Mouse (Mus musculus): ENCODE data around the gene Mdga1. TPM values are rescaled to one million over a fixed set of nuclear protein-coding genes. Genes with fewer than 3 reads are reported as not detected.

Mdga1 gene
- polyA plus RNA-seq, 1 experiment from 2014 or later = 3.8 TPM

DNA sequence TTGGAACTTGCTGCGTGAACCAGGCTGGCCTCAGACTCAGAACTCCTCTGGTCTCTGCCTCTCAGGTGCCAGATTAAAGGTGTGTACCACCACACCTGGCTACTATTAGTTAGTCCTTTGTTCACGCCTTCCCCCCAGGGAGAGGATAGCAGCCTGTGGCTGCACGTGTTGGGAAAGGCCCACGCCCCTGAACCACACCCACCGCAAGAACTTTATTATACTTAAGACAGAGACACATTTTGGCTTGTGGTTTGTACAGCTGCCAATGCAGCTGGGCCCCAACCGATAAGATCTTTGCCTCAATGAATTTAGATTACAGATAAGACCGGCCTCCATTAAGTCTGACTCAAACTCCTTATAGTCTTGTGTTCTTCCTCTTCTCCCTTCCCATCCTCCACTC is 10.0 kb upstream of the Mdga1 start:
- ATAC-seq (ENCODE audit: insufficient number of reproducible peaks, low FRiP score, low TSS enrichment, low read depth) = peak; percentile 50; the same call in 1 of the 2 replicates
- H3K27ac ChIP-seq (replicated peaks) = no peak overlapping the region
- 32% methylated on average over 7 of the region's 7 CpGs for WGBS

DNA sequence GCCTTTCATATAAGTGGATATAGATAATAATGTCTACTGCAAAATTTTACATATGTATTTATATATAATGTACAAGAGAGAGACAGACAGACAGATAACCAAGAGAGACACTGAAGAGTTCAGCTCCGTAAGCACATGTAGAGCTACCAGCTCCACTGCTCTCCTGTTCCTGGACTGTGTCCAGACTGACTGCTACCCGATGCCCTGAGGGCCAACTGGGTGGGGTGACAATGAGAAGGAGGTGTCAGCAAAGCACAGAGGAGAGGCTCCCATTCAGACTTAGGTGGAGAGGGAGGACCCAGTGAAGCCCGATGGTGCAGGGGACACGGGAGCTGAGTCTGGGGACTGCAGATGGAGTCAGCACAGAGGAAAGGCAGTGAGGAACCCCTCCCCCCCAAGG is 9.1 kb upstream of the Mdga1 start:
- H3K9ac ChIP-seq = no peak overlapping the region
- H3K4me2 ChIP-seq (replicated peaks) = no peak overlapping the region
- no peak for ATAC-seq (ENCODE audit: insufficient number of reproducible peaks, low FRiP score, low TSS enrichment, low read depth)
- no peaks in the 10 kb centered on the region for H3K36me3 ChIP-seq
- no peak overlapping the region; the same call in 1 of the 2 replicates for H3K27ac ChIP-seq (replicated peaks)
- H3K9me3 ChIP-seq (replicated peaks) = no peaks in the 10 kb centered on the region
- no peaks in the 10 kb centered on the region for H3K27me3 ChIP-seq
- 32% methylated on average over 4 of the region's 4 CpGs for WGBS
- no peak overlapping the region for H3K4me3 ChIP-seq (replicated peaks)
- H3K4me1 ChIP-seq = peaks cover 28% of the 10 kb centered on the region

More for the DNA sequence above, 10.0 kb upstream of the Mdga1 start:
- Histone ChIP-seq H3K27me3 (no peaks in the 10 kb centered on the region), H3K36me3 (no peaks in the 10 kb centered on the region), H3K9ac (no peak overlapping the region), H3K4me1 (peaks cover 28% of the 10 kb centered on the region), H3K9me3 (replicated peaks) (no peaks in the 10 kb centered on the region), H3K4me2 (replicated peaks) (no peak overlapping the region), H3K4me3 (replicated peaks) (no peak overlapping the region)

DNA sequence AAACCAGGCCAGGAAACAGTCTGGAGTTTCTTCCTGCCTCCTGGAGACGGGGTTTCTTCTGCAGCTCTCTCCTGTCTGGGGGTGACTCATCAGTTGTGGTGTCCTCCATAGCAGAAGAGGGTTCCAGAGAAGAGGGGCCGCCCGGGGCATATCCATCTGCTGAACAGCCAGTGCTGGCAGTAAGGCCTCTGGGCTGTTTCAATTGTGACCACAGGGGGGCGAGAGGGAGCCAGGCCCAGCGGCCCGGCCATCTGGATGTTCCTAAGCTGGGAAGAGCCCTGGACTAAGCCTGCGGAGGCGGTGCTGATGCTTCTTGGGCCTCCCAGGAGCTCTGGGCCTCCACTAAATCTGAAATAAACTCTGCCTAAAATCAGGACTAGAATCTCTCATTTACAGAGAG is 5.8 kb upstream of the Mdga1 start:
- 3% methylated on average over 8 of the region's 8 CpGs for WGBS
- peak; percentile 42 for ATAC-seq (ENCODE audit: insufficient number of reproducible peaks, low FRiP score, low TSS enrichment, low read depth)

DNA sequence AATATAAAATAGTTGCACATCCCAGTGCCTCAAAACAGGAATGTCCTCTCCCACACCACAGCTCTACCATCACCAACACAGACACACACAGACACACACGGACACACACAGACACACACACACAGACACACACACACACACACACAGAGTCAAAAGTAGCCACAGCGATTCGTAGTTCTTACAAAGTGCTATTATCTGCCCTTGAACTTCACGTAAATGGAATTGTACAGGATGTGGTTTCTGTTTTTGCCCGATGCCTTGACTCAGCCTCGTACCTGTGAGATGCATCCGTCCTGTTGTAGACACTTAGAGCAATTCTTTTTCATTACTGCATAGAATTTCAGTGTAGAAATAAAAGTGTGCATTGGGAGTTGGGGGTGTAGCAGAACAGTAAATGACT is 3.3 kb upstream of the Mdga1 start:
- H3K36me3 ChIP-seq = no peaks in the 10 kb centered on the region
- H3K27me3 ChIP-seq = peaks cover 10% of the 10 kb centered on the region; the same call in 1 of the 2 replicates
- no peak overlapping the region for H3K4me3 ChIP-seq (replicated peaks)
- H3K4me1 ChIP-seq = peaks cover 15% of the 10 kb centered on the region
- no peaks in the 10 kb centered on the region for H3K9me3 ChIP-seq (replicated peaks)
- no peak for ATAC-seq (ENCODE audit: insufficient number of reproducible peaks, low FRiP score, low TSS enrichment, low read depth)
- WGBS = 88% methylated on average over 7 of the region's 7 CpGs
- no peak overlapping the region for H3K9ac ChIP-seq
- no peak overlapping the region for H3K27ac ChIP-seq (replicated peaks)
- no peak overlapping the region for H3K4me2 ChIP-seq (replicated peaks)

More for the DNA sequence above, 5.8 kb upstream of the Mdga1 start:
- Histone ChIP-seq H3K9me3 (replicated peaks) (no peaks in the 10 kb centered on the region), H3K4me1 (peaks cover 28% of the 10 kb centered on the region), H3K4me3 (replicated peaks) (no peak overlapping the region), H3K27ac (replicated peaks) (no peak overlapping the region), H3K27me3 (0 out of 2 replicates have a peak, but pooled peaks cover 7% of the 10 kb centered on the region), H3K9ac (no peak overlapping the region), H3K4me2 (replicated peaks) (no peak overlapping the region), H3K36me3 (no peaks in the 10 kb centered on the region)

DNA sequence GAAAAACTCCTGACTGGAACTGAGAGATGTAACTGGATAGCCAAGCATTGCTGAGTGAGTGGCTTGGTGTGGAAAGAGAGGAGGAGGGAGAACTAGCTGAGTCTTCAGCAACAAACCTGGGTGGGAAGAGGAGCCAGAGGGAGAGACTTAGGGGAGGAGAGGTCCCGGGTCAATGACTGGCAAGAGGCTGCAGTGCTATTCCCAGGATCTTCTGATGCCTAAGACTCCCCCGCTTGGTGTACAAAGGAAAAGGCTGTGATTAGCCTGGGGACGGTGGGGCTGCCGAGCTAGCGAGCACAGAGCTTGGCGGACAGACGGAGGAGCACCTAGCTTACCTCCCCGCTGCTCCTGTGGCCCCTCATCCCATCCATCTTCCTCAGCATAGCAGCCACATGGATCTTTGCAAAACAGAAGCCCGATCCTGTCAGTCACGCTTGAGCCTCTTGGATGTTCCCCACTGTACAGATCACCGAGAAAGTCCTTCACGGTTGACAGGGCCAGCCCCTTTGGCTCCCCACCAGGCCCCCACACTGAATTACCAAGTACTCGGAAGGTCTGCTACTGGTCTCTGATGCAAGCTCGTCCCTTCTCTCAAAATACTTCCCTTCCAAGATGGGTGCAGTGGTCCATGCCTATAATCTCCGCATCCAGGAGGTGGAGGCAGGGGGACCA is 2.0 kb upstream of the Mdga1 start:
- WGBS = 32% methylated on average over 15 of the region's 15 CpGs
- Histone ChIP-seq H3K4me3 (replicated peaks) (no peak overlapping the region), H3K27me3 (peaks cover 10% of the 10 kb centered on the region; the same call in 1 of the 2 replicates), H3K36me3 (no peaks in the 10 kb centered on the region), H3K4me2 (replicated peaks) (no peak overlapping the region), H3K9ac (no peak overlapping the region), H3K27ac (replicated peaks) (no peak overlapping the region), H3K9me3 (replicated peaks) (no peaks in the 10 kb centered on the region), H3K4me1 (peaks cover 15% of the 10 kb centered on the region)
- no peak for ATAC-seq (ENCODE audit: insufficient number of reproducible peaks, low FRiP score, low TSS enrichment, low read depth)

DNA sequence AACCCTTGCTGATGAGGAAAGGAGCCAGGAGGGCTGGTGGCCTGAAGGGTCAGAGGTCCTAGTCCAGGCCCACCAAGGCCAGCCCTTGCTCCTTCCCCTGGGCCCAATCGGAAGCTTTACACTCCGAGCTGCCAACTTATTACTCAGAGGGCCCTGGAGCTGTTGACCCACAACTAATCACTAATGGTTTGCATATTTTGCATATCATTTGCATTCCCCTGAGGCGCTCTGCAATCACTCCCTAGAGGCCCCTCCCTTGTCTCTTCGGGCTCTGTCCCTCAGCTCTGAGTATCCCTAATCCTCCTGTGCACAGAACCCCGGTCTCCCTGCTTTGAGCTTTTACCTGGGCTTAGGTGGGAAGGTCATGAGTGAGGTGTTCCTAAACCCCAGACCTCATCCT is 4.4 kb downstream of the Mdga1 start:
- H3K36me3 ChIP-seq = no peaks in the 10 kb centered on the region
- WGBS = 16% methylated on average over 5 of the region's 5 CpGs
- peaks cover 12% of the 10 kb centered on the region for H3K27me3 ChIP-seq
- no peak overlapping the region for H3K9ac ChIP-seq
- no peaks in the 10 kb centered on the region for H3K9me3 ChIP-seq (replicated peaks)
- no peak overlapping the region for H3K4me2 ChIP-seq (replicated peaks)
- H3K4me3 ChIP-seq (replicated peaks) = no peak overlapping the region
- H3K4me1 ChIP-seq = peaks cover 24% of the 10 kb centered on the region
- no peak for ATAC-seq (ENCODE audit: insufficient number of reproducible peaks, low FRiP score, low TSS enrichment, low read depth)
- H3K27ac ChIP-seq (replicated peaks) = no peak overlapping the region

DNA sequence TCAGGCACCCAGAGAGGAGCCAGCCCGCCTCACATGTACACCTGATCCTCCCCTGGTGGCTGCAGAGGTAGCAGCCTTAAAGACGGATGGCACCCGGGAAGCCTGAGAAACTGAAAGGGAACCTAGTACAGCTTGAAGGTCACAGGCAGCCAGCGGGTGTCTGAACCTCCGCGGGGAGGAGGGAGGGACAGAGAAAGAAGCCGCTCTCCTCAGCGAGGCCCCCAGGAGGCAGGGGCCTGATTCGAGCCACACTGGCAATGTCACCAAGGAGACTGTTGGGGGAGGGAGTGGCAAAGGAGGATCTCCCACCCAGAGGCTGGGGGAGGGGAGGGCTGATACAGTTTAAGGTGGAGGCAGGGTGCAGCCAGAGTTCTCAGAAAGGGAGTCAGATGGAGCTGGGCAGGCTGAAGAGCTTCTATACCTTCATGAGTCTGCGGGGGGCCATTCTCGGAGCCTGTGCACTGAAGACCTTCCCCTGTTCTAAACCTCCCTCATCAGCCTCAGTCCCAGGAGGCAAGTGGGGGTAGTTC is 6.1 kb downstream of the Mdga1 start:
- no peaks in the 10 kb centered on the region for H3K36me3 ChIP-seq

DNA sequence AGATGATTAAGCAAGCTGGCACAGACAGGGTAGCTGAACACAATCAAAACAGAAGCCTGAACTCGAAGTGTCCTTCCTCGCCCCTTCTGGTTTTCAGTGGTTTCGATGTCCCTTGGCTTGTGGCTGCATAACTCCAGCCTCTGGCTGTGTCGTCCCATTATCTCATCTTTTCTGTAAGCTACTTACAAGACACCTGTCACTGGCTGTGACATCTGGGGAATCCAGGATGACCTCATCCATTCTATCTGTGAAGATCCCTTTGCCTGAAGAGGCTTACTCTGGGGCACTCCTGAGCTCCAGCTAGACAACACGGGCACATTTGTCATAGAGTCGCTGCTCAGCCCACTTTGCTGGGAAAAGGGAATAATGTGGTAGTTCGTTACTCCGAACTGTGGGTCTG is 14.0 kb downstream of the Mdga1 start:
- H3K4me3 ChIP-seq (replicated peaks) = no peak overlapping the region
- no peak overlapping the region for H3K27ac ChIP-seq (replicated peaks)
- H3K9ac ChIP-seq = no peak overlapping the region
- no peaks in the 10 kb centered on the region for H3K9me3 ChIP-seq (replicated peaks)
- no peaks in the 10 kb centered on the region for H3K27me3 ChIP-seq
- ATAC-seq (ENCODE audit: insufficient number of reproducible peaks, low FRiP score, low TSS enrichment, low read depth) = no peak
- 56% methylated on average over 8 of the region's 8 CpGs for WGBS
- H3K36me3 ChIP-seq = no peaks in the 10 kb centered on the region
- 0 out of 2 replicates have a peak, but pooled peaks cover 4% of the 10 kb centered on the region for H3K4me1 ChIP-seq
- no peak overlapping the region for H3K4me2 ChIP-seq (replicated peaks)

More for the DNA sequence above, 6.1 kb downstream of the Mdga1 start:
- H3K4me2 ChIP-seq (replicated peaks) = peak overlapping the region; percentile 45
- peaks cover 24% of the 10 kb centered on the region for H3K4me1 ChIP-seq
- peaks cover 9% of the 10 kb centered on the region for H3K27me3 ChIP-seq
- 6% methylated on average over 11 of the region's 11 CpGs for WGBS
- H3K27ac ChIP-seq (replicated peaks) = no peak overlapping the region
- peak overlapping the region; percentile 21 for H3K4me3 ChIP-seq (replicated peaks)
- no peak for ATAC-seq (ENCODE audit: insufficient number of reproducible peaks, low FRiP score, low TSS enrichment, low read depth)
- no peaks in the 10 kb centered on the region for H3K9me3 ChIP-seq (replicated peaks)
- no peak overlapping the region for H3K9ac ChIP-seq

DNA sequence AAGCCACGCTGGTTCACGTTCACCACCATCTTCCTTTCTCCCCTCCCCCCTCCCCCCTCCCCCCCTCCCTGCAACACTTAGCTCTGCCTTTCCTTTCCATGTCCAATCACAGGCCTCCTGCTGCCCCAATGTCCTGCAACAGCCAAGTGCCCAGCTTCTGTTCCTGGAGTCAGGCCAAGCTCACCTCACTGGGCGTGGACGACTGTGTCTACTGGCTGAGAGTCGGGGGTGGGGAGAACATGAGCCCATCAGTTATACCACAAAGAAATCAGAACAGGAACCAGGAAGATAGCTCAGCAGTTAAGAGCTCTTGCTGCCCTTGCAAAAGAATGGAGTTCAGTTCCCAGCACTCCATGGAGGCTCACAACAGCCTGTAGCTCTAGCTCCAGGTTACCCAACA is 15.6 kb downstream of the Mdga1 start:
- Histone ChIP-seq H3K27me3 (no peaks in the 10 kb centered on the region), H3K9ac (no peak overlapping the region), H3K4me2 (replicated peaks) (no peak overlapping the region), H3K4me1 (0 out of 2 replicates have a peak, but pooled peaks cover 4% of the 10 kb centered on the region), H3K9me3 (replicated peaks) (no peaks in the 10 kb centered on the region), H3K4me3 (replicated peaks) (no peak overlapping the region), H3K27ac (replicated peaks) (no peak overlapping the region), H3K36me3 (no peaks in the 10 kb centered on the region)
- no peak; the same call in 1 of the 2 replicates for ATAC-seq (ENCODE audit: insufficient number of reproducible peaks, low FRiP score, low TSS enrichment, low read depth)
- WGBS = 85% methylated on average over 5 of the region's 5 CpGs

DNA sequence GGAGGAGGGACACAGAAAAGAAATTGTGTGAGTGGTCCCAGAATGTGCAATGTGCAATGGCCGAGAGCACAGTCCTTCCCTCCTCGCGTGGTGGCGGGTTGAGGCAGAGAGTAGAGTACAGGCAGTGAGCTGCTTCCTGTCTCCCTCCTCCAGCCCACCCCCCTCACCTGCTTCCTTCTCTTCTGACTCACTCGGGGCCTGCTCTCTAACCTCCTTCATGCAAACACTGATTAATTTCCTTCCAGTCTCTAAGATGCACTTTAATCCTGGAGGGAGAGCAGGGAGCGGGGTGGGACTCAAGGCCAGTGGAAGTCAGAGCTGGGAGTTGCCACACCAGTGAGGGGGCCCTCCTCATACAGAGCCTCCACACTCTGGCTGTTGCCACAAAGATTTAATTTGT is 18.8 kb downstream of the Mdga1 start:
- 38% methylated on average over 6 of the region's 6 CpGs for WGBS
- H3K4me2 ChIP-seq (replicated peaks) = no peak overlapping the region
- no peak for ATAC-seq (ENCODE audit: insufficient number of reproducible peaks, low FRiP score, low TSS enrichment, low read depth)

DNA sequence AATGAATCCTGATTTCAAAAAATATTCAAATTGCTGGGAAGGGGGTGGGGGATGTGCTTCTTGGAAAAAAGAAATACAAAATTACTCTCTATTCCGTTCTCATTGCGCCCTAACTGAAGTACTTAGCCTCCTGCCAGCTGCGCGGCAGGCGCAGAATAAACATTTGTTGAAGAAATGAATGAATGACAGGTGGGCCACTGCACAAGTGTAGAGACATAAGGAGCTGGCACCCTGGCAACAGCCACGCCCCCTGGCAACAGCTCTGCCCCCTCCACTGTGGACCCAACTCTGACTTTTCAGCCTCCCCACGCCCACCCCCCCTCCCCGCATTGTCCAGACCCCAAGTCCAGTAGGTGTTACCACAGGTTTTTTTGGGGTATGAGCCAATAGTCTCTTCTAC is 19.3 kb downstream of the Mdga1 start:
- H3K9me3 ChIP-seq (replicated peaks) = no peaks in the 10 kb centered on the region
- no peaks in the 10 kb centered on the region for H3K36me3 ChIP-seq
- H3K4me1 ChIP-seq = 0 out of 2 replicates have a peak, but pooled peaks cover 4% of the 10 kb centered on the region
- no peak overlapping the region for H3K9ac ChIP-seq
- no peak overlapping the region for H3K4me2 ChIP-seq (replicated peaks)
- no peak overlapping the region for H3K27ac ChIP-seq (replicated peaks)
- H3K4me3 ChIP-seq (replicated peaks) = no peak overlapping the region
- ATAC-seq (ENCODE audit: insufficient number of reproducible peaks, low FRiP score, low TSS enrichment, low read depth) = no peak
- WGBS = 76% methylated on average over 8 of the region's 8 CpGs
- H3K27me3 ChIP-seq = no peaks in the 10 kb centered on the region

More for the DNA sequence above, 18.8 kb downstream of the Mdga1 start:
- Histone ChIP-seq H3K27ac (replicated peaks) (no peak overlapping the region), H3K4me1 (0 out of 2 replicates have a peak, but pooled peaks cover 4% of the 10 kb centered on the region), H3K36me3 (no peaks in the 10 kb centered on the region), H3K4me3 (replicated peaks) (no peak overlapping the region), H3K9ac (no peak overlapping the region), H3K9me3 (replicated peaks) (no peaks in the 10 kb centered on the region), H3K27me3 (no peaks in the 10 kb centered on the region)

All from embryonic facial prominence, embryonic 15.5 days (tissue).